Mouse (Mus musculus) T-helper 2 cell (primary cell): ENCODE data around the gene Inava.

ENCODE experiments used
- in situ Hi-C: fragments of 300-600 bp; cut with MboI, MseI; formaldehyde crosslinking; loops from one replicate; pipeline ENCODE4 v1.15.1; 2025; ENCODE audit warnings: high pct_unique_total_duplicates

Inava gene

GRCm38 (mm10) chr1:136233892-136234594 lies at the start of gene Inava:
Gene Inava (minus strand): TSS chr1:136234264.
- in situ Hi-C loops: no loop called here

DNA sequence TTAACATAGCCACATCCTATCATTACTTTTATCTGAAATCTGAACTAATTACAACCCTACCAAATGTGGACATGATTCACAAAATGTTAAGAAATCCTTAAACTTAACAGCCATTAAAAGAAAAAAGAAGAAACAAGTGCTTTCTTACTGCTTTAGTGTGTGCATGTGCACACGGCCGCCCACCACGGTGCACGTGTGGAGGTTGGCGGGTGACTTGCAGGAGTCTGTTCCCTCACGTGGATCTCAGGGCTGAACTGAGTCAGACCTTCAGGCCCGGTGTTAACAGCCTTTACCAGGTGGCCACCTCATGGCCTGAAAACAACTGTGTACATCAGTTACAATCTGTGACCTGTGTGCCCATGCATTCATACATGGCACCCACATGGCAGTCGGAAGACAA lies 43.3 kb upstream of the Inava start:
- in situ Hi-C loops: no loop called here

- in situ Hi-C loops: no loop called here
Measured at GRCm38 (mm10) chr1:136268224-136268623, 34.2 kb upstream of the Inava start.

GRCm38 (mm10) chr1:136266127-136266526 lies 32.1 kb upstream of the Inava start:
- in situ Hi-C loops: no loop called here

DNA sequence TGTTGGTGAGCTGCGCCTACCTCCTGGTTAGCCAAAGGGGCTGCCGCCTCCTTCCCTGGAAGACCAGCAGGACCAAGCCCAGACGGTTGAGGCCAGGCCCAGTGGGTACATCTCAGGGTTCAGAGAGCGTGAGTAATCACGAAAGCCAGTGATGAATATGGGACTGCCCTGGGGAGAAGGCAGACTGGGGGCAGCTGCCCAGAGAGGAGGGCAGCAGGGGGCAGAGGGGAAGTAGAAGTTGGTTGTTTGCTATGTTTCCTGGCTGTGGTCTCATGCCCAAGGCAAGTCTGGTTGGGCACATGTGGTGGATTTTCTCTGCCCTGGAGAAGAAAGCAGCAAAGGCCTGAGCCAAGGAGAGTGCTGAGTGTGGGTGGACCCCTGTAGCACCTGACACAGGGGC lies 29.3 kb upstream of the Inava start:
- in situ Hi-C loops: no loop called here

DNA sequence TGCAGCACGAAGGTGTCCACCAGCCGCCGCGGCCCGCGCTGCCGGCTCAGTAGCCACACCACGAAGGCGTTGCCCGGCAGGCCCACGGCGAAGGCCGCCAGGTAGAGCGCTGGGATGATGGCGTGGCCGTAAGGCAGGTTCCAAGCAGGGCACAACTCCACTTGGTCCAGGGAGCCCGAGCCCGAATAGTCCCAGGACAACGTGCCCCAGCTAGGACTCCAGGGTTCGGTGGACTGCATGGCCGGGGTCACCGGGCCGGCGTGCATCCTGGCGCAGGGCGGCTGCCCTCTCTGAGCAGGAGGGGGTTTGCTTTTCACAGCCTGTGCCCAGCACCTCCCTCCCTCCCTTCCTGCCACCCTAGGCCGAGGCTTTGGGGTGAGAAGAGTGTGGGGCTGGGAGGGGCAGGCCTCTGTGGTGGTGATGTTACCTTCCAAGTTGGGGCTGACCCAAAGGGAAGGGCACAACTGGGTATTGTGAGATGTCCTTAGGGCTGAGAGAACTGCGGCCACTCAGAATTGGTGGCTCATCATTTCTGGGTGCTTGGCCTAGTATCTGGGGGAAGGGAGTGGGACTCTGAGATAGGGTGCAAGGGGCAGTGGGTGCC lies 26.7 kb upstream of the Inava start, which contains the start of gene Gpr25:
Gpr25 (minus strand) TSS at position 239 of the 604 bp plus-strand sequence.
- in situ Hi-C loops: no loop called here

- in situ Hi-C loops: no loop called here
Measured at GRCm38 (mm10) chr1:136259893-136260634, 26.0 kb upstream of the Inava start.

DNA sequence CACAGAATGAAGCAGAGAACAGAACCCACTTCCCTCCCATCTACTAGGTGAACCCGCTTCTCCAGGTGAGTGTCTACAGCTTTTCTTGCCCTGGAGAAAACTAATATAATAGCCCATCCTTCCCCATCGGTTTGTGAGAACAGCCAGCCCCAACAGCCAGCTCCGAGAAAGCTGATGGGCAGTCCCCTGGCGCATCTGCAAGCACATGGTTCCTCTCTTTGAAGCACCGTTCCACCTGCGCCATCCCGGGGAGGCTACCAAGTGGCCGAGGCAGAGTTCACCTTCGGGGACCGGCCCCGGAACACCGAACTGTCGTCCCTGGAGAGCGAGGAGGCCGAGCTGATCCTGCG lies 25.5 kb upstream of the Inava start:
- in situ Hi-C loops: no loop called here

DNA sequence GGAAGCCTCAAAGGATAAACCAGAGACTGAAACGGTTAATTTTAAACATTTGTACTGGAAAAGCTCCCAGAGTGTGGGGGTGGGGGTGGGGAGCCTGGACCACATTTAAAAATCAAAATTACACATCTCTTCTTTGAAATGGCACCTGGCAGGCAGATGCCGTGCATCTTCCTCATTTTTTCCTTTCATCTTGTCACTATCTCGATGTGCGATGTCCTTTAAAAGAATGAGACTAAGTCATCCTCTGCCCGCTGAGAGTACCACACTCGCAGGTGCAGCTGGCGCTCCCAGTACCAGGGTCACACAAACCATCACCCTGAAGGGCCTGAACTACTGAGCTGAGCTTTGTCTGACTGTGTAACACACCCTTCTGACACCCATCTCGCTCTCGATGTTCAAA lies 24.4 kb upstream of the Inava start:
- in situ Hi-C loops: no loop called here

DNA sequence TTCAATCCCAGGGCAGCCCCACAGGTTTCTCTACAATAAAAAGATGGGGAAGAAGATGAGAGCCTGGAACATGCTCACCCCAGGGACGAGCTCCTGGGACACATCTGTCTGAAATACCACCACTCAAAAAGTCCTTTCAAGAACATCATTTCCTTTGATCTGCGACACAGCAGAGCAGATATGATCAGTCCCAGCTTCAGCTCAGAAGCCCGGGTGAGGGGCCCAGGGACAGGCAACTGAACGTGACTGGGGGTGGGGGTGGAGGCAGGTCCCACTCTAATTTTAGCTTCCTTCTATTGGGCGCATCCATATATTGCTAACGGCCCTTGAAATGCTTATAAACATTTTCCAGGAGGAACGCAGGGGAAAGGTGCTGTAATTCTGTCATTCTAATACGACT lies 21.6 kb upstream of the Inava start:
- in situ Hi-C loops: no loop called here

- in situ Hi-C loops: no loop called here
Measured at GRCm38 (mm10) chr1:136255174-136255573, 21.1 kb upstream of the Inava start.

GRCm38 (mm10) chr1:136254503-136255065 lies 20.5 kb upstream of the Inava start:
- in situ Hi-C loops: no loop called here

DNA sequence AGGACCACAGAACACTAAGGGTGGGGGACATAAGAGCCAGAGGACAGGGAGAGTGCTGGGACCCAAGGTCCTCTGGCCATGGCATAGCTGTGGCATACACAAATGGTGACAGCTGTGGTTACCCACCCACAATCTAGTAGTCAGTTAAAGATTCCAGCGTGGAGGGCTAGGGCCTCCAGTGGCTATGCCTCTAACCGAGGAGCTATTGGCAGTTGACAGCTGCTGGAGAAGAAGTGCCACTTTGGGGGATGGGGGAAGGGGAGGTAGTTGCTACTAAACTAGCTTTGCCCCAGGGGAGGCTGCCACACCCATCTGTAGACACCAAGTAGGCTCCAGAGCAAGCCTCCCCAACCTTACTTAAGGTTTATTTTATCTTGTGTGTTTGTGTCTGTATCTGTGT lies 19.4 kb upstream of the Inava start:
- in situ Hi-C loops: no loop called here

- in situ Hi-C loops: no loop called here
Measured at GRCm38 (mm10) chr1:136249662-136250061, 15.6 kb upstream of the Inava start.

- in situ Hi-C loops: no loop called here
Measured at GRCm38 (mm10) chr1:136247393-136247792, 13.3 kb upstream of the Inava start.

DNA sequence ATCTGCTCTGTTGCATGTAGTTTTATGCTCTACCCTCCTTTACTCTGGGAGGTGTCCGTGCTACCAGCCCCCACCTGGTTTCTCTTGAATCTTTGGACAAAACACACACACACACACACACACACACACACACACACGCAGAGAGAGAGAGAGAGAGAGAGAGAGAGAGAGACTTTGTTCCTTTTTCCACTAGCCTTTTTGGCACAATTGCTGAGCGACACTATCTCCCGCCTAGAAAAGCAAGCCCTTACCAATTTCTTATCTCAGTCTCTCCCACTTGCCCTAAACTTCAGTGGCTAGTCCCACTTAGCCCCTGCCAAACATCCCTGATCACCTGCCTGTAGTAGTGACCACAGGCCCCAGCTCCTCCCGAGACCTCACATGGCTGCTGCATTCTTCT lies 10.4 kb upstream of the Inava start:
- in situ Hi-C loops: no loop called here

GRCm38 (mm10) chr1:136241801-136242200 lies 7.7 kb upstream of the Inava start:
- in situ Hi-C loops: no loop called here

DNA sequence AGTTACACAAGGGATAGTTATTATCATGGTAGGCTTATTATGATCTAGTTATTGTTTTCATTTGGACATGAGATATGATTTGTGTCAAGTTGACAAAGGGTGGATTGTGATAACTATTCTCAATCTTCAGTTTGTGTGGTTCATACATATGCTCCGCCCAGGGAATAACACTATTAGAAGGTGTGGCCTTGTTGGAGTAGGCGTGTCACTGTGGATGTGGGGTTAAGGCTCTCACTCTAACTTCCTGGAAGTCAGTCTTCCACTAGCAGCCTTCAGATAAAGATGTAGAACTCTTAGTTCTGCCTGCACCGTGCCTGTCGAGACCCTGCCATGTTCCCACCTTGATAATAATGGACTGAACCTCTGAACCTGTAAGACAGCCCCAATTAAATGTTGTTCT lies 4.4 kb upstream of the Inava start:
- in situ Hi-C loops: no loop called here

DNA sequence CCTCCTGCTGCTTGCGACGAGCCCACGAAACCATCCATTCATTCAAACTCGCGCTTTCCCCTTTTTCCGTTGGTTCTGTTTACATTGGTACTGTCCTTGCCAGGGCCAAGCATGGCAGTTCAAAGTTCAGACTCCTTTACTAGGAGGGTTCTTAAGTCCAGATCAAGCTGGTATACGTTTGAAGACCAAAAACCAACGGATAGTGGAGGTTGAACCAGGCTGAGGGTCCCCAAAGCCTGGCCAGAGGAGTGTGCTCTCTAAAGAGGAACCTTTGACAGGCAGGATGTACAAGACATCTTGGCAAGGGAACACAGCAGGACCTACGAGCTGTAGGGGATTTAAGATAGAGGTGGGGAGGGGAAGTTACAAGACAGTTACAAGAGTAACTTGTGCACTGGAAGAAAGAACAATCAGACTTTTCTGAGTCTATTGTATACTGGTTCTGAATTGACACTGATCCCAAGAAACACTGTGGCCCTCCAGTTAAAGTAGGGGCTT lies 580 bp upstream of the Inava start:
- in situ Hi-C loops: no loop called here

DNA sequence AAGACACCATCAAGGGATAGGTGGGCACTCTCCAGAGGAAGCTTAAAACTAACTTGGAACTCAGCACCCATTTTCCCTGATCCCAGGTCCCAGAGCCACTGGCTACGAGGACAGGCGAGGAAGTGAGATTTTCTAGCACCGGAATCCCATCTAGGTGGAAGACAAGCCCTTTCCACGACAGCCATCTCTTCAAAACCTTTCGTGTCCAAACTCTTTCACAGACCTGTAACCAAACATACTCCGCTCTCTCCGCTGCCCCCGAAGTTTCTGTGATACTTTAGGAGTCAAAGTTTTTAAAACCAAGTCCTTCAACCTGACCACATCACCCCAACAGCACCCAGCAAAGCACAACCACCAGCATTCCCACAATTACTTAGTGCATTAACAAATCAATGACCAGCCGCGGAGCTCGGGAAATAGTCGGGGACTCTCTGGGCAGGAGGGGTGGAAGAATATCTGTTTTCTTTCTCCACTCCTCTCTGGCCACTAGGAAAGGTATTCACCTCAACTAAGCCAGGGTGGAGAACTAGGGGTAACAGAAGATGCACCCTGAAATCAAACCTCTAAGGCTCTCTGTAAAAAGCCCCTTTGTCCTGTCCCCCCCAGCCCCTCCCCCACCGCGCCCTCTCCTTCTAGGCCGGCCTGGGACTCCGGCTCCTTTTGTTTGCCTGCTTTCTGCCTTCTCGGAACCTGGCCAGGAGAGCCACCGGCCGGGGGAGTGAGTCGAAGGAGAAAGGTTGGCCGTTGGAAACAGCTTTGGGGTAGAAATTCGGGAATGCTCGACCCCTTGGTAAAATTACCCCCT lies 876 bp downstream of the Inava start:
- in situ Hi-C loops: no loop called here

GRCm38 (mm10) chr1:136232285-136232926 lies 1.7 kb downstream of the Inava start:
- in situ Hi-C loops: no loop called here
